Mouse (Mus musculus) ES-Bruce4 (cell line): ENCODE measurements around the gene Doxl2.

Experiments
- CTCF ChIP-seq: IDR thresholded peaks from one replicate; pipeline ENCODE4 v1.8.1; 2011; ENCODE audit warnings: low read depth, low read length
- POLR2A ChIP-seq: IDR thresholded peaks from one replicate; pipeline ENCODE4 v1.8.1; 2011; ENCODE audit warnings: low read length; ENCODE audit not compliant: insufficient read depth

GRCm38 (mm10) chr6:48956785-48957184 is 18.0 kb upstream of the Doxl2 start:
- TF ChIP-seq POLR2A: no peak
- no peak for TF ChIP-seq CTCF
